Mouse (Mus musculus): ENCODE measurements at regions not wholly inside any gene's neighbourhood (a gene's known extent, or its start where the extent isn't known, plus 50 kb on each side); places are given as distances from the start of the nearest gene placed in this dataset.

GRCm38 (mm10) chr12:13164791-13165190 lies 84.2 kb downstream of the Ddx1 start:
- DNase-seq, result no peak

DNA sequence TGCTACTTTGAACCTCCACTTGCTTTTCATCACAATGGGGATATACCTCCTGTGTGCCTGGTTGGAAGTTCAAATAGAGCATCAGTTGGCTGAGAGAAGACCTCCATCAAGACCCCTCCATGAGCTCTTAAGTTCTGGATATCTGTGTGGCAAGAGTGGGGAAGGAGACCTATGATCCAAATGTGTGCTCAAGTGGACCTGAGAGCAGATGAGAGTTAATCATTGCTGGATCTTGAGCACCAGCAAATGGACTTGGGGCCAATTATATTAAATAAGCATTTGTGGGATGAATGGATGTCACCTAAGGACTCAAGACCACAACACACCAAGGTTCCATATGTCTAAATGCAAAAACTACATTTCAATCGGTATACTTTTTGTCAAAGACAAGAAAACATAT lies 88.0 kb downstream of the Ddx1 start:
- DNase-seq, result no peak

DNA sequence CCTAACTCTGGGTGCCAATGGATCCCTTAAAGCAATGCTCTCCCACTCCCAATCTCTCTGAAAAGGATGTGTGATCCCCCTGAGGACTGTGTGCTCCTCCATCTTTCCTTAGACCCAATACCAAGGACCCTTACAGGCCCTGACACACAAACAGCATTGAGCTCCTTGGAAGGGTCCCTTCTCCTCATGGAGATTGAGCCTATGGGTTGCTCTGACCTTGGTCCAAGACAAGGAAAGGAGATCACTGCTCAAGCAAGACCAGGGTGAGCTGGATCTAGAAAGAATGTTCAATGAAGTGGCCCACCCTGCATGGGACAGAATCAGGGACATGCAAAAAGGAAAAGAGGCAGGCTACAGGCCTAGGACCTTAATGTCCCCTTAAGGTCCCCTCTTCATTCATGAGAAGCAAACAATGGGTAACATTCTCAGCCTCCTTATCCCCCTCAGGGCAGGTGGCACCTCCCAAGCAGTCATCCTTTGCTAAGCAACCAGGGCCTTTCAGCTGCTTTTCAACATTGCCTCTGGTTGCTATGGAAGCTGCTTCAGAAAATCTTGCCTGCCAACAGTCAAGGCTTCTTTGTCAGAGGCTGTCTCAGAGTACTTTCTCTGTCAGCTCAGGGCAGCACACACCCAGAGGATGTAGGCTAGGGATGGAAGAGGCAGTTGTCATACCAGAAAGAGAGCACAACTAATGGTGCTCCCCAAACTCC lies 89.5 kb downstream of the Ddx1 start:
- no peak for DNase-seq

DNA sequence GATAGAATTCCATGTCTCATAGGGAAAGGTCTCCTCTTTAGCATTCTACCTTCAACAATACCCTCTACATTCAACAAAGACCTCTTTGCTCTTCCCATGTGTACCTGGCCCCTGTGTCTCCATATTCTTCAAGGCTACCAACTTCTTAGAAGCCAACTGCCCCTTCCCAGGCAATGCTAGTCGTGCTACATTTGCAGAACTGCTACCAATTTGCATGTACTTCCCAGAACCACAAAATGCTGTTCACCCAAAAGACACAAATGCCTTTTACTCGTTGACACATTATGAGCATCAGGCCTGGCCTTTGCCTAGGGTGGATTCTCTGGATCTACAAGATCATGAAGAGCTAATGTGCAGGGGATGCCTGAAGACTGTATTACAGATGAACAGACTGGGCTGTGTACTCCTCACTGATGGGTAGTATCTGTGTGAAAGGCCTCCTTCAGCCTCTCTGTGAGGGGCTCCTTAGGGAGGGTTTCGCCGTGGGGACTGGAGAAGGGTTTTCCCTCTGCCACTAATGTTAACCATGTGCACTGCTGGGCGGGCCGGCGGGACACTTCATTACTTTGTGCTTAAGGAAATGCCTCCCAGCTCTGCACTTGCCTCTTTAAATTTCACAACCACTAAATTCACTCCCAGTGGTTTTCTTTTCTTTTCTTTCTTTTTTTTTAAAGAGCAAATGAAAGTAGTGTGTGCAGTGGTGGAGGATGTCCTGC lies 91.2 kb downstream of the Ddx1 start:
- DNase-seq, result no peak

- DNase-seq, result peak in 1 of 2 experiments; percentile 30
Measured at GRCm38 (mm10) chr12:13157089-13157488, 91.9 kb downstream of the Ddx1 start.

DNA sequence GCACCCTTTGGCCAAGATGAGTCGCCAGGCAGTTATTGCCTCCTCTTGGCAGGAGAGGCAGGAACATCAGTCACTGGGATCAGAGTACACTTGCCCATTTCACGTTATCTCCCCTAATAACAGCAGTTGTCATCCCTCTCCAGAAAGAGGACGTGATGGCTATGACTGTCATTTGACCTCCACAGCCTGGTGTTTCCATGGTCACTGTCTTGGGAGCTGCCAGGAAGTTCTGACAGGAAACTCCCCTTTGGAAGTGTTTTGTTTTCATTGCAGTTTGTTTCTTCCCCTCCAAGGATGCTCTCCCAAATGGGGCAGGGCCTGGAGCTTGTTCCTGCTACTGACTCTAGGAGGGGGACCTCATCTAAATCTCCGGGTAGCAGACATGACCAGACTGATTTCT lies 98.3 kb downstream of the Ddx1 start:
- peak; percentile 49 to 56 for DNase-seq

DNA sequence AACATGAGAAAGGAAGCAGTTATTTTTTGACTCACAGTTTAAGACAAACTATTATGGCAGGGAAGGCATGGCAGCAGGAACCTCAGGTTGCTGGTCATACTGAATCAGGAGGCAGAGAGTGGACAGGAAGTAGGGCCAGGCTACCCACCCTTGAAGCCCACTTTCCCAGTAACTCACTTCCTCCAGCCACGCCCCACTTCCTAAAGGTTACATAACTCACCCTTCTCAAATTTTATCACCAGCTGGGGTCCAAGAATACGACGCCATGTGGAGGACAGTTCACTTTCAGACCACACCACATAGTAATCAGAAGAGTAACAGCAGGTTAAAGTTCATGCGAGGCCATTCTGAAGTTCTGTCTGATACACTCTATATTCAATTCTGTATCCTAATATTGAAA lies 101.8 kb downstream of the Ddx1 start:
- DNase-seq, result no peak

GRCm38 (mm10) chr12:13145186-13146115 lies 103.6 kb downstream of the Ddx1 start:
- DNase-seq, result peak; percentile 66 to 83

DNA sequence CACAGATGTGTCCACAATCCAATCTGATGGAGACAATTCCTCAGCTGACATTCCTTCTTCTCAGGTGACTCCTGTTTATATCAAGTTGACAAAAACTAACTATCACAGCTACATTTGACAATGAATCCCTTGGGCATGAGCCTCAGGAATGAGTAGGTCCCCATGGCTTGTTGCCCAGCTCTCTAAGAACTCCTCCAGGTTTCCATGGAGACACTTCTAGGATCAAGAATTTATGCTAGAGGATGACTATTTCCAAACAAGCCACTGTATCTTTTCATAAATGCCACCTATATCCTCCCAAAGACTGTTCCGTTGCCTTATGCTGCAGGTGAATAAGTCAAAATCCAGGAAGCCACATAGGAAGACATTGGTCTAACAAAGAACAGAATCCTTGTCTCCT lies 104.3 kb downstream of the Ddx1 start:
- DNase-seq, result no peak

DNA sequence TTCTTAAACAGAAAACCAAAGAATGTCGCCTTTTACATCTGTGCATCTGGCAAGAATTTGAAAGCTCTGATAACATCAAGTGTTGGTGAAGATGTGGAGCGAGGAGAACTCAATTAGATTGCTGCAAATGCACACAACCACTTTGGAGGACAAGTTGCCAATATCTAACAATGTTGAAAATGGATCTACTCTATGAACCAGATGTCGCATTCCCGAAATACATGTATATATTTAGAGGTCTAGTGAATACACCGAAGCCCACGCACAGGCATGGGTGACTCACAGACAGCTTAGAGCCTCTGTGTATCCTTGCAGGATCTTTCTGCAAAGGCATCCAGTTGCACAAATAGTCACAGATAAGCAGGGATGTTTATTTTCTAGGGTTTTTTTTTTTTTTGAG lies 108.4 kb downstream of the Ddx1 start:
- no peak for DNase-seq

GRCm38 (mm10) chr12:13139189-13139588 lies 109.8 kb downstream of the Ddx1 start:
- peak in 1 of 2 experiments; percentile 29 for DNase-seq

DNA sequence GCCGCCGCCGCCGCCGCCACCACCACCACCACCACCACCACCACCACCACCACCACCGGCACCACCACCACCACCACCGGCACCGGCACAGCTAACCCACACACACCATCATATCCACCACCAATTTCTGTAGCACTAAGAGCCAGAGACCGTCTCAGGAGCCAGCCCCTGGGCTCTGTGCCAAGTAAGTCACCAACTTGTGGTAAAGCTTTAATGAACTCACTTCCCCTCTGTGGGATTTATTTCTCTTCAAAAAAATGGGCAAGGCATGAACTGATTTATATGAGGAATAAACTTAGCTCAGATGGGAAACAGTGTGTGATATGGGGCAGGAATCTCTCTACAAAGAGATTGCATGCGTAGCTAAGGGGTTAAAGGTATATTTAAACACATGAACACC lies 114.8 kb downstream of the Ddx1 start:
- no peak for DNase-seq

DNA sequence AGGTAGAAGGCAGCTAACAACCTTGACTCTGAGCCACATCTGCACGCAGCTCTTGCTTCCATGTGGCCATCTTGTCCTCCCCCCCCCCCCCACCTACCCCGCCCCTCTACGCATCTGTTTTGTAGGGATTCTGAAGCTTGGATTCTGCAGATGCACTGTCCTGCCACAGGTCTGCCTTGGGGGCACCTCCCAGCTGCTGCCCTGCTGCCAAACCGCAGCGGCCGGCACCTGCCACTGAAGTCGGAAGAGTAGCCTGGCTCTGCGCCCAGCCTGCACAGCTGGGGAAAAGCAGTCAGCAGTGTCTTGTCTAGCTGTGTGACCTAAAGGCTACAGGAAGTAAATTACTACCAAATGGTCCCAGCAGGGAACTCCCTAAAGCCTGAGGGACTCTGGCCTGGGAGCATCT lies 119.3 kb downstream of the Ddx1 start:
- DNase-seq, result peak; percentile 60 to 86

- DNase-seq, result no peak
Measured at GRCm38 (mm10) chr12:13127407-13127806, 121.6 kb downstream of the Ddx1 start.

- no peak for DNase-seq
Measured at GRCm38 (mm10) chr12:13125054-13125453, 124.0 kb downstream of the Ddx1 start.

DNA sequence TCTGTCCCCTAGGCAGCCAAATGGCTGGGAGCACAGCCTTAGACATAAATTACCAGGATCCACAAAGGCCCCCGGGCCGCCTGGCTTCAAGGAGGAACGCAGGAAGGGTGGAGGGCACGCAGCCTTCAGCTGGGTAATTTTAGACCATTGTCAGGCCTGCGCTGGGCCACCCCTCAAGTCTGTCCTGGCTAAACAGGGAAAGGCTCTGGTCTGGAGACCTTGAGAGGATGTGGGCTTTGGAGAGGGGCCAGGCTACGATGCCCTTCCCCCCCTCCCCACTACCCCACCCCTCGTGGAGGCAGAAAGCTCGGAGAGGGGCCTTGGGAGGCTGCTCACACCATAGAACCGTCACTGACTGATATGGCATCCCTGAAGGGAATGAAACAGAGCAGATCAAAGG lies 126.7 kb downstream of the Ddx1 start:
- peak; percentile 36 to 75 for DNase-seq

GRCm38 (mm10) chr12:13120581-13120980 lies 128.4 kb downstream of the Ddx1 start:
- DNase-seq, result peak in 1 of 2 experiments; percentile 34

DNA sequence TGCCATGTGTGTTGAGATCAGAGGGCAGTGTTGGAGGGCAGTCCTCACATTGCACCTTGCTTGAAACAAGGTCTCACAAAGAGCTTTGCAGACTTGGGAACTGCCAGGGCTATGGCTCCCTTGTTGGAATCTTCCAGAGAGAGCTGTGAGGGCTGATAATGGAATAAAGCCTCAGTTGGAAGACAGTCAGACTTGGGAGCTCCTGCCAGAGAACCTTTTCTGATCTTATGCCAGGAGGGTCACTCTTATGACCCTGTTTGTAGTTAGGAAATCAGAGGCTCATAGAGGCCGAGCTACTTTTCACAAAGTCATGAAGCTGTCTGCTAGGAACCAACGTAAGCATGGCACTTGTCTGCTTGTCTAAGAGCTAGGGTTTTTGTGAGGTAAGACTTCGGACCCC lies 129.4 kb downstream of the Ddx1 start:
- peak in 1 of 2 experiments; percentile 28 for DNase-seq

DNA sequence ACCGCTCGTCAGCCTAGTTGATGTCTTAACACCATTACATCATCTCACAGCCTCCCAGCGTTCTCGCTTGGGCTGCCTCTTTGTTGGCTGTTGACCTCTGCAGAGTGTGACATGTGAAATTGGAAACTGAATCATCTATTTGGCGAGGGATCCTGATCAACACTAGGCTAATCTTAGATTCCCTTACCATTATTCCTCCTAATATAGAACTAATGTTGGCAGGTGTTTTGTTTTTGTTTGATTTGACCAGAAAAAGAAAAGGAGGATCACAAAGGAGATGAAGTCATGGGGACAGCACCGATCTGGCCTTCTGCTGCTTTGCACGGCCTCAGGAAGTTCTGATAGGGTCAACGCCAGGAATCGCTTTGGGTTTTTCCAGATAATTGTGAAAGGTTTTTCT lies 131.0 kb downstream of the Ddx1 start:
- DNase-seq, result no peak

GRCm38 (mm10) chr12:13114341-13114740 lies 134.7 kb downstream of the Ddx1 start:
- peak in 1 of 2 experiments; percentile 20 for DNase-seq

DNA sequence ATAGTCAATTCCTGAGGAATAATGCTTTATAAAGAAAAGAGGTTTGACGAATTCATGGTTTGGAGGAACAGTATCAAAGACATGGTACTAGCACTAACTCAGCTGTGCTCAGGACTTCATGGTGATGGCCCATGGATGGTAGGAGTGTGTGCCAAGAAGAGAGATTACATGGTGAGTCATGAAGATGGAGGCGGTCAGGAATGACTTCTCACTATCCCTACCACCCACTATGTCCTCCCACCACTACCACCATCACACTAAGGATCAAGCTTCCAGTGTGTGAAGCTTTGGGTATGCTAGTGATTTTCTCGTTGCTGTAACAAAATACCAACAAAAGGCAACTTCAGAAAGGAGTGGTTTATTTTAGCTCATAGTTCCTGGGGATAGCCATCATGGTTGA lies 142.1 kb downstream of the Ddx1 start:
- DNase-seq, result no peak

- peak; percentile 56 to 65 for DNase-seq
Measured at GRCm38 (mm10) chr12:13100505-13101354, 148.3 kb downstream of the Ddx1 start.

Measured in lung, postnatal 4 days (tissue).